Mouse (Mus musculus): ENCODE results near the gene C1qtnf7. TPM values are rescaled to one million over a fixed set of nuclear protein-coding genes. Genes with fewer than 3 reads are reported as not detected.

The C1qtnf7 gene
- 0.20 and 0.30 TPM in 2 replicates for polyA plus RNA-seq (2012; rRNA removed; ENCODE audit: low replicate concordance)

DNA sequence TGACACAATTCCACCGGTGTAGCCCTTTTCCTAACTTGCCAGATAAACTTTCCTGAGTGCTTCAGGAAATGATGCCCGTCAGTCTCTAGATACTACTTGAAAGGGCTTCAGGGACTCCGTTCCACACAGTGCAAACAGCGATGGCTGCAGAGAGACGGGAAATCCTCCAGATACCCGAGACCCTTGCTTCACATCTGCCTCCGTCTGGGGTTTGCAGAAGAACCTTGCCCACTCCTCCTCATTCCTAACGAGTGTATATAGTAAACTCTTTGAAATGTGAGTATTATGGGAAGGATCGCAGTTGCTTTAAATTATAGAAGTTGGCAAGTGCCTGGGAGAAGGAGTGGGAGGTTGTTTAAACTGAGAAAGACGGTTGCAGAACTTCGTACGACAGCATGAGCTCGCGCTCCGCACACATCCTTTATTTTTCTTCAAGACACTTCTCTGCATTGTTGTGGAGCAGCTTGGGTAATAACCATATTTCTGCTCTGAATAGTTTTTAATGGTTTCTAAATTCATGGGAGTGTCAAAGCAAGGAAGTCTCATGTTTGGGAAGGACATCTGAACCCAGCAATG is at the start of gene C1qtnf7:
TSS of gene C1qtnf7 (plus strand) at position 138 of the 576 bp plus-strand sequence.

DNA sequence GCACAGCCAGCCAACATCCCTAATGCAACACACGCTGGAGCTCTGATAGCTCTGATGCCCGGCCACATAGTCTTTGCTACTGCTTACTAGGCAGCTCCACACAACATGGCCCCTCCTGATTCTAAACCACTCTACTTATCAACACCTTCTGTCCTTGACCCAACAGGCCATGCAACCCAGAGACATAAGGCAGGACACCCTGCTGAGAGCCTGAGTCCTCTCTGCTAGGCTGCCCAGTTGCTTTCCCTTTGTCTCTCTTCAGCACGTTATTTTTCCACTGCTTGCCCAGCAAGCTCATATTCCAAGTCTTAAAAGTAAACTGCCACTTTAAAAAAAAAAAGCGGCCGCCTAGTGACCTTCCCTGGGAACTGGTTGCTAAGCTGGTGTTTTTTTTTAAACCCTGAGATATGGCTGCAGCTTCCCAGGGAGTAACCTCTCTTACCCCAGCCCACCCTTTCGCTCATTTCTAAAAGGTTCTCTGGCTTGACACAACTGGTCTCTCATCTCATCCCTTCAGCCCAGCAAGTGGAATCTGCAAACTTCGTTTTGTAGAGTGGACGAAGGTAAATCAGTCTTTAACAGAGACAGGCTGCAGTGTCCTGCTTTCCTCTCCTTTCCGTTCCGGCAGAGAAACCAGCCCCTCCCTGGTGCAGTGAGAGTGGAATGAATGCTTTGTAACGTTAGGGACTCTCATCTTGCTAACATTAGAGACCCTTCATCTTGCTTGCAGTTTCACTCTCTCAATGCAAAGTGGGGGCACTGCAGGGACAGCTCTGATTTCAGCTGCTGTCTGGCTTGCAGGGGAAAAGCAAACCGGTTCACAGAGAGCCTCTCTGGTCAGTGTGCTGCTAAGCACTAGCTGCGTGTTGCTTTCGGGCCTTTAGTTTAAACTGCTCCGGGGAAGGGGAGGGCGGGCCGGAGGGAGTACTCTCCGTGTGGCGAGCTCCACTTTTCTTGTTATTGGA is 146.9 kb downstream of the C1qtnf7 start, which contains the start of gene Cc2d2a:
TSS of gene Cc2d2a (plus strand) at position 350 of the 965 bp plus-strand sequence.

Other genes starting within 250 kb of the C1qtnf7 start
- 0.47 and 0.78 TPM in 2 replicates for gene Cc2d2a, start 146.8 kb downstream of the C1qtnf7 start, polyA plus RNA-seq (2012; rRNA removed; ENCODE audit: low replicate concordance)

Data from duodenum, adult 2 months (tissue).